Mouse (Mus musculus): ENCODE measurements around the gene Odf2. TPM values are rescaled to one million over a fixed set of nuclear protein-coding genes. Genes with fewer than 3 reads are reported as not detected.

The Odf2 gene
- total RNA-seq (2012; rRNA removed) (43.7 and 48.6 TPM in 2 replicates), total RNA-seq (2014; rRNA removed) (35.4 and 44.4 TPM in 2 replicates), polyA plus RNA-seq (2012; ENCODE audit: insufficient read length, low read depth) (54.6 and 59.5 TPM in 2 replicates)

DNA sequence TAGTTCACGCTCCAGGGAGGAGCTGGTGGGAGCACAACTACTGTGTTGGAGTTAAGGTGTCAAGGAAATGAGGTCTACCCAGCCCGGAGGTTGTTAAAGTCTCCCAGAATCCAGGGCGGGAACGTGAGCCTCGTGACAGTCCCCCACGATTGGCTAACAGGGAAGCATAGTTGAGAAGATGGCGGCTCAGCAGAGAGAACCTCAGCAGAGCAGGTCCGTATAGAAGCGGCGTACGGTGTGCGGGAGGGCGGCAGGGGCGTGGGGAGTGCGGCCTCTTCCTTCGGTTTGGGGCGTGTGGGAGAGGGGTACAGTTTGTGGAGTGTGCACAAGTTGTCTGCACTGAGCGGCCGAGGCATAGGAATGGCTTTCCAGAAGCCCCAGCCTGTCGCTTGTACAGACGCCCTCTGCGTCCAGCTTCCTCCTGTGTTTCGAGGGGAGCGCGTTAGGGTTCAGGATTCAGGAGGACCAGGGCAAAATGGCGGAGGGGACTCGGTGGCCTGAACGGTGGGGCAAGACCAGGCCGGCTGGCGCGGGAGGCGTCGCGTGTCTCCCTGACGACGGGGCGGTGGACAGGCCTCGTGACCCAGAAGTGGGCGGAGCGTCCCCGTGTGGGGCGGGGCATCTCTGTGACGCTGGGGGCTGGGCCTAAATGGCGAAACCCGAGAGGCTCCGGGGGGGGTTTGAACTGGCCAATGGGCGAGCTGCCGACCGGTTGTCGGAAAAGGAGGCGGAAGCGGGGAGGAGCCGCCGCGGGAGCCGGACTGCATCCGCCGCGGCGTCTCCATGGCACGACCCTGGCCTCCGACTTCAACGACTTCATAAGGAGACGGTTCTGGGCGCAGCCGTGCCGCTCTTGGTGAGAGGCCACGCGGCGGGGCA lies at the start of gene Odf2:
Gene Odf2 (plus strand): TSS at position 156 of the 879 bp plus-strand sequence.
- in situ Hi-C loops (cut with MboI; ENCODE audit: low pct_ligation_motif_present, low pct_unique_long_range_greater_than_20kb, low sequenced_read_pairs) (no loop called here), dilution Hi-C loops (cut with MboI; ENCODE audit: extremely low pct_ligation_motif_present, extremely low pct_unique_long_range_greater_than_20kb, low sequenced_read_pairs) (no loop called here)
- peaks cover 4 to 22% of the 10 kb centered on the region in 2 experiments; a peak in 3 of 4 replicates for H3K4me1 ChIP-seq (ENCODE audit: control insufficient read depth in 1 of 2, insufficient read depth in 2 of 2)
- H3K4me2 ChIP-seq (ENCODE audit: insufficient read depth, low read depth, poor library complexity, severe bottlenecking), result peak within 1 kb of the TSS; percentile 83; the same call in 1 of the 2 replicates
- peak within 1 kb of the TSS; percentile 27; the same call in 1 of the 2 replicates for H3K27ac ChIP-seq (ENCODE audit: insufficient read depth, low read depth)
- peaks cover 24 to 30% of the 10 kb centered on the region in 2 experiments for H3K36me3 ChIP-seq (replicated peaks in 1 of 2; ENCODE audit: control insufficient read depth in 1 of 2, insufficient read depth in 1 of 2, low read length in 1 of 2)
- H3K79me2 ChIP-seq (replicated peaks; ENCODE audit: control insufficient read depth, extremely low read depth, insufficient read depth, poor library complexity, severe bottlenecking), result peaks cover 8% of the 10 kb centered on the region; the same call in 1 of the 2 replicates
- H3K9me3 ChIP-seq (replicated peaks; ENCODE audit: low read length), result peaks cover 9% of the 10 kb centered on the region
- DNase-seq (ENCODE audit: extremely low read depth), result peak; percentile 95
- peak within 1 kb of the TSS; percentile 77 to 98 (median 83) for H3K4me3 ChIP-seq (replicated peaks in 1 of 3; ENCODE audit: low read depth in 2 of 3, low read length in 2 of 3, poor library complexity in 1 of 3)
- H3K9ac ChIP-seq (ENCODE audit: insufficient read depth, low read depth), result peak within 1 kb of the TSS; percentile 85
- H3K27me3 ChIP-seq (replicated peaks), result peaks cover 16% of the 10 kb centered on the region
- TF ChIP-seq TBP (conservative IDR thresholded peaks at IDR 0.05; ENCODE audit: low read depth, low read length) (0 out of 2 replicates have a peak, but pooled peaks have one; percentile 38), ZC3H11A (IDR thresholded peaks at IDR 0.05; ENCODE audit: low read depth, low read length) (no peak), GABPA (IDR thresholded peaks at IDR 0.05; ENCODE audit: insufficient replicate concordance, low read depth, low read length) (no peak), JUND (conservative IDR thresholded peaks at IDR 0.05; ENCODE audit: low read depth, low read length) (no peak), NELFE (IDR thresholded peaks at IDR 0.05; ENCODE audit: low read depth, low read length) (peak; percentile 77), BHLHE40 (IDR thresholded peaks at IDR 0.05; ENCODE audit: low read depth, low read length) (peak; percentile 35; the same call in 1 of the 2 replicates), ETS1 (conservative IDR thresholded peaks at IDR 0.05; ENCODE audit: low read depth, low read length) (no peak), MAFK (IDR thresholded peaks at IDR 0.05; ENCODE audit: insufficient replicate concordance, low read length) (no peak), ELF1 (IDR thresholded peaks at IDR 0.05; ENCODE audit: low read depth, low read length) (peak; percentile 91), MAZ (IDR thresholded peaks at IDR 0.05; ENCODE audit: low read depth, low read length) (peak; percentile 69; the same call in 1 of the 2 replicates), USF2 (conservative IDR thresholded peaks at IDR 0.05; ENCODE audit: low read depth, low read length) (peak; percentile 58; the same call in 1 of the 2 replicates), EP300 (IDR thresholded peaks at IDR 0.05; ENCODE audit: low read length) (no peak), POLR2A (IDR thresholded peaks at IDR 0.05; ENCODE audit: low read depth, low read length) (peak; percentile 75), KAT2A (IDR thresholded peaks at IDR 0.05; ENCODE audit: insufficient replicate concordance, low read length) (0 out of 2 replicates have a peak, but pooled peaks have one; percentile 17), TCF12 (IDR thresholded peaks at IDR 0.05; ENCODE audit: low read depth, low read length) (peak; percentile 55), JUN (IDR thresholded peaks at IDR 0.05; ENCODE audit: insufficient read depth, low read depth, low read length) (no peak), MAX (IDR thresholded peaks at IDR 0.05; ENCODE audit: low read length) (peak; percentile 79; the same call in 1 of the 2 replicates), IRF4 (IDR thresholded peaks at IDR 0.05; ENCODE audit: low read depth, low read length) (0 out of 2 replicates have a peak, but pooled peaks have one; percentile 7), CHD1 (IDR thresholded peaks at IDR 0.05; ENCODE audit: low read depth, low read length) (no peak), MEF2A (IDR thresholded peaks at IDR 0.05; ENCODE audit: borderline replicate concordance, low read depth, low read length) (0 out of 2 replicates have a peak, but pooled peaks have one; percentile 34), ZMIZ1 (IDR thresholded peaks at IDR 0.05; ENCODE audit: low read depth, low read length) (no peak; the same call in none of the 2 replicates), ZNF384 (IDR thresholded peaks at IDR 0.05; ENCODE audit: low read depth, low read length) (no peak), MYC (IDR thresholded peaks at IDR 0.05; ENCODE audit: low read depth, low read length) (no peak), POLR2AphosphoS2 (IDR thresholded peaks at IDR 0.05; ENCODE audit: low read depth, low read length) (no peak), ZKSCAN1 (IDR thresholded peaks at IDR 0.05; ENCODE audit: borderline replicate concordance, low read depth, low read length) (no peak), NRF1 (IDR thresholded peaks at IDR 0.05; ENCODE audit: low read depth, low read length) (peak; percentile 37), USF1 (IDR thresholded peaks at IDR 0.05; ENCODE audit: low read depth, low read length) (peak; percentile 88), E2F4 (IDR thresholded peaks at IDR 0.05; ENCODE audit: insufficient replicate concordance, low read depth, low read length) (no peak), SMC3 (IDR thresholded peaks at IDR 0.05; ENCODE audit: low read depth, low read length) (no peak), PAX5 (IDR thresholded peaks at IDR 0.05; ENCODE audit: low read length) (no peak), HCFC1 (IDR thresholded peaks at IDR 0.05; ENCODE audit: low read depth, low read length) (peak; percentile 59), CHD2 (IDR thresholded peaks at IDR 0.05; ENCODE audit: low read length) (peak; percentile 54), SIN3A (IDR thresholded peaks at IDR 0.05; ENCODE audit: low read length) (0 out of 2 replicates have a peak, but pooled peaks have one; percentile 80), CTCF (conservative IDR thresholded peaks at IDR 0.05 in 1 of 2, IDR thresholded peaks at IDR 0.05 in 1 of 2; ENCODE audit: low read depth in 2 of 2, low read length in 2 of 2) (no peak), UBTF (IDR thresholded peaks at IDR 0.05; ENCODE audit: low read depth, low read length) (no peak), RCOR1 (conservative IDR thresholded peaks at IDR 0.05; ENCODE audit: low read depth, low read length) (no peak), MXI1 (IDR thresholded peaks at IDR 0.05; ENCODE audit: low read depth, low read length) (peak; percentile 94; the same call in 1 of the 2 replicates)

Data from CH12.LX (cell line).